Mouse (Mus musculus) macrophage (primary cell): ENCODE results near the gene Olfr73. TPM values are rescaled to one million over a fixed set of nuclear protein-coding genes. Genes with fewer than 3 reads are reported as not detected.
"Not testable (repeated sequence)": the region's sequence is repeated elsewhere in the genome, so short reads cannot be mapped to it uniquely, and the experiment has no call there.

Experiments used
- H3K27ac ChIP-seq: fragments of 350-480 bp; formaldehyde crosslinking; 2 replicates; pipeline ENCODE4 v1.9.0; 2021
- H3K36me3 ChIP-seq: fragments of 350-480 bp; formaldehyde crosslinking; 2 replicates; pipeline ENCODE4 v1.9.0; 2021; ENCODE audit errors: inconsistent target
- H3K4me3 ChIP-seq: fragments of 350-480 bp; formaldehyde crosslinking; 2 replicates; pipeline ENCODE4 v1.9.0; 2021; ENCODE audit errors: inconsistent target
- H3K79me2 ChIP-seq: fragments of 350-480 bp; formaldehyde crosslinking; 2 replicates; pipeline ENCODE4 v1.9.0; 2021; ENCODE audit errors: inconsistent target
- WGBS: methylation state at CpG from one replicate; pipeline ENCODE4 v1.1.7; 2026; ENCODE audit warnings: inconsistent platforms; ENCODE audit not compliant: missing documents; 5-methylcytosine and 5-hydroxymethylcytosine counted together
- polyA plus RNA-seq: library from polyadenylated mRNA; stranded (reverse); fragments of 250-400 nt; gene quantifications from 3 replicates; pipeline ENCODE4 v1.2.4, GENCODE M21; 2018; ENCODE audit warnings: inconsistent platforms
- total RNA-seq, 78 experiments: library from RNA; depleted of rRNA; stranded (reverse); fragments of 250-400 nt; gene quantifications; 1 replicate in 9 of 78; 2 replicates in 24 of 78; 3 replicates in 43 of 78; 4 replicates in 2 of 78; pipeline ENCODE4 v1.2.4; 2018; ENCODE audit warnings: inconsistent platforms in 56 of 78

Gene Olfr73
- not detected for total RNA-seq (2018; cell fraction: chromatin; rRNA removed)
- total RNA-seq (2018; cell fraction: cytosol; rRNA removed), result not detected
- total RNA-seq (2018; cell fraction: nucleus; rRNA removed), result not detected
- not detected in 3 replicates for polyA plus RNA-seq

DNA sequence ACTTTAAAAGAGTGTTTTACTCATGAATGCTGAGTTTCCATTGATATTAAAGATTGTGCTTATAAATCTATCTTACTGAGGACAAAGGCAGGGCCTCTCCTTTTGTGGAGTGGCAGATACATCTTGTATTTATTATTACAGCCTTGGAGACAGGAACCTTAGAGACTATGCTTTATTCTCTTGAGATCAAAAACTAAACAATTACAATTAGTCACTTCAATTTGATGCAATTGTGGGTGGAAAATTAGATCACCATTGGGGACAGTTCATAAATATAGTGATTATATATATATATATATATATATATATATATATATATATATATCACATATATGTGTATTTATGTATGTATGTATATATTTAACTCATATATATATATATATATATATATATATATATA is at the start of gene Olfr73:
Olfr73 (minus strand) TSS at position 101 of the 400 bp plus-strand sequence.
- no peaks in the 10 kb centered on the region for H3K36me3 ChIP-seq
- H3K79me2 ChIP-seq, result no peaks in the 10 kb centered on the region
- H3K27ac ChIP-seq, result no peak within 1 kb of the TSS
- H3K4me3 ChIP-seq, result no peak within 1 kb of the TSS

DNA sequence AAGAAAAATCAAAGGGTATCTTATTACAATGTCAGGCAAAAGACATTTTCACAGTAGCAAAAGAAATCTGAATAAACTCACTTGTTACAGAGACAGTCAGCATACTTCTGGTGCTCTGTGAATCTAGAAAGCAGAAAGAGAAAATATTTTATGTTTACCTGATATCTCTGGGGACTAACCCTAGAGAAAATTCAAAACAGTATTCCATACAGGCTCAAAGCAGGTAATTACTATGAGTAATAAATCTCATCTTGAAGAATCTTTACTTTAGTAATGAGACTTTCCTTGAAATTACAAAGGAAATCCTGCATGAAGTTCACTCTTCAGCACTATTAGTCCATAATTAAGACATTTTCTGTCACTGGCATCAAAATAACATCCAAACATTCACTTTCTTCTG is 34.2 kb upstream of the Olfr73 start, which contains the start of gene Olfr1163:
Olfr1163 (minus strand) TSS at position 101 of the 400 bp plus-strand sequence.
- Histone ChIP-seq H3K36me3 (no peaks in the 10 kb centered on the region), H3K4me3 (no peak within 1 kb of the TSS), H3K79me2 (no peaks in the 10 kb centered on the region), H3K27ac (no peak within 1 kb of the TSS)

DNA sequence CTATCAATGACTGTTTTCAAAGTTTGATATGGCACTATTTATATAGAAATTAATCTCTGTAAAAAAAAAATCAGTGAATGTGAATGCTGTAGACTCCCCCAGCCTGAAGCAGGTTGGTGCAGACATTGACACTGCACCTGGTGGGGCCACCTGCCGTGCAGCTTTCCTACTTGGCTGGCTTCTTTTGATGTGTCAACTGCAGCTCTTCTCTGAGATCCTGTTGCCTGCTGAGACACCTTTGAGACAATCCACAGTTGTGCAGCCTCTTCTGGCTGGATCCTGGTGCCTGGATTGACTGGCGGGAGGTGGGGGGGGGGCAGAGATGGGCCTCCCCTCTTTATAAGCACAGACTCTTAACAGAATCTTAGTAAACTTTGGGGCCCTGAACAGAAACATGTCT is 26.1 kb upstream of the Olfr73 start:
- no peak overlapping the region for H3K4me3 ChIP-seq
- H3K79me2 ChIP-seq, result no peaks in the 10 kb centered on the region
- no peak overlapping the region for H3K27ac ChIP-seq
- WGBS, result 88% methylated on average over 2 of the region's 2 CpGs
- no peaks in the 10 kb centered on the region for H3K36me3 ChIP-seq

DNA sequence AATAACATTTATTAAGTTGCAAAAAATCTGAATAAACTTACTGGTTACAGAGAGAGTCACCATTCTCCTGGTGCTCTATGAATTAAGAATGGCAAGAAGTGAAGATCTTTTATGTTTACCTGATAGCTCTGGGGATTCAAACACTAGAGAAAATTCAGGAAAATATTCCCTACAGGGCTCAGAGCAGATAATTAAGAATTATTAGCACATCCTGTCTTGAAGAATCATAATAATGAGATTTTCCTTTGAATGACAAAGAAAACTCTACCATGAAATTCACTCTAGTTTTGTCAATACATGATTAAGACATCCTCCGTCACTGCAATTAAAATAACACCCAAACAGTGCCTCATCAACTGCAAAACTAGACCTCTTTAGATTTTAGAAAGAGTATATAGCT is 13.5 kb upstream of the Olfr73 start, which contains the start of gene Olfr1162:
Olfr1162 (minus strand) TSS at position 101 of the 400 bp plus-strand sequence.
- no peak within 1 kb of the TSS for H3K27ac ChIP-seq
- 86% methylated on average over 1 of the region's 1 CpGs for WGBS
- no peak within 1 kb of the TSS for H3K4me3 ChIP-seq
- no peaks in the 10 kb centered on the region for H3K79me2 ChIP-seq
- no peaks in the 10 kb centered on the region for H3K36me3 ChIP-seq

DNA sequence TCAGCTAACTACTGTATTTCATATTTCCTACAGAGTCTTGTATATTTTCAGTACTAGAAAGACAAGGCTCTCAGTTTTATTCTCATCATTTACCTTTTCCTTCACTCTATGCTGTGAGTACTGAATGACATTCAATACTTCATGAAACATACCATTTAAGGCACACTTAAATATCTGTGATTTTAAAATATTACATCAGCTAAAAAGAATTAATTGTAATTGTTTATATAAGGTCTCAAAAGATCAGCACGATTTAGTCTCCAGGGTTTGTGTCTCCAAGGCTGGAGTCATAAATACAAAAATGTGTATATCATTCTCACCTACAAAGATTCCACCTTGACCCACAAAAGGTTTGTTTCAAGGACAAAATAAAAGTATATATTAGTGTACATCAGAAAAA is 15.0 kb downstream of the Olfr73 start, which contains the start of gene Olfr1161:
Olfr1161 (plus strand) TSS at position 301 of the 400 bp plus-strand sequence.
- not testable (repeated sequence) for H3K4me3 ChIP-seq, H3K27ac ChIP-seq, H3K79me2 ChIP-seq, H3K36me3 ChIP-seq
- WGBS, result 75% methylated on average over 1 of the region's 1 CpGs

DNA sequence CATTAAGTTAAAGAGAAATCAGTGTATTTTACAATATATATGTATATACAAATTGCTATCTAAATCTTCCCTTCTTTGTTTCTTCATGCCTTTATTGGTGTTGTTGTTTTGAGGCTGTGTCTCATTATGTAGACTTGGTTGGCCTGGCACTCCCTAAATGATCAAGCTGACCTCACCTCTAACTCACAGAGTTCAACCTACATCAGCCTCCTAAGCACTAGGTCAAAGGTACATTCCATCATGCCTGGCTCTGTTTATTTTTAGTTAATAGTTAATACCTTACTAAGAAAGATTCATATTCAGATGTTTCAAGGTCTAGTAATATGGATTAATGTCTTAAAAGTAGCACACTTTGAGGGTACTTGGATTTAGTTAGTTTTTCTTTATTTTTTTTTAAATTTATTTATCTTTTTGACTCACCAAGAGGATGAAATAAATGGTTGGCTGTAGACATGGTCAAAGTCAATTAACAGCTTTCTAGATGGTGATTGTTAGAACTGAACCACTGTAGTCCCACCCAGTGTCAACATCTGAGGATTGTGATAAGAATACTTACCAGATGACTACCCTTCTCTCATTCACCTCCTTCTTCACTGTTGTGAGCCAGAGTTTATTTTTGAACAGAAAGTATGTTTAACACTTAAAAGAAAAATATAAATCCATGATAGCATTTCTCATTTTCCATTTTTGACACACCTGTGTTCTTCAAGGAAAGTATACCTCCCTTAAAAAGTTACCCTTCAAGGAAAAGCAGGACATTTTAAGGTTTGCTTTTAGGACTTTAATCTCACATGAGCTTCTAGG is 29.8 kb downstream of the Olfr73 start, which contains the start of gene Olfr1160:
Olfr1160 (minus strand) TSS at position 754 of the 804 bp plus-strand sequence.
- H3K4me3 ChIP-seq, result no peak within 1 kb of the TSS
- no peaks in the 10 kb centered on the region for H3K79me2 ChIP-seq
- no peak within 1 kb of the TSS for H3K27ac ChIP-seq
- no peaks in the 10 kb centered on the region for H3K36me3 ChIP-seq

DNA sequence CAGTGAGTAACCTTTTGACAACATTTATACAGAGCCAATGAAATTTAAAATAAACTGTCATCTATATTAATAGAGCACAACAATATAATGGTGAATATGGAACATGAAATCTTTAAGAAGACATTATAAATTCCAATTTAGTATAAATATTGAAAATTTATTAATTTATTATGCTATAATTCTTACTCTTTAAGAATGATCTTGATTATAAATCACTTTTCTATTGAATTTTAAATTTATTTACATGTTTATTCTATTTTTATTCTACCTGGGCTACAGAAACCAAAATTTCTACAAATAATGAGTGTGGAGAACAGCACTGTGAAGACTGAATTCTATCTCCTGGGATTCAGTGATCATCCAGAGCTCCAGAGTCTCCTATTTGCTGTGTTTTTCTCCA is 47.7 kb downstream of the Olfr73 start, which contains the start of gene Olfr1158:
Olfr1158 (plus strand) TSS at position 301 of the 400 bp plus-strand sequence.
- H3K4me3 ChIP-seq, result no peak within 1 kb of the TSS
- no peaks in the 10 kb centered on the region for H3K36me3 ChIP-seq
- H3K27ac ChIP-seq, result no peak within 1 kb of the TSS
- no peaks in the 10 kb centered on the region for H3K79me2 ChIP-seq

Other genes starting within 250 kb of the Olfr73 start
- not detected in 3 replicates for gene Olfr1143, start 237.1 kb downstream of the Olfr73 start, polyA plus RNA-seq
- not detected in 3 replicates for gene Olfr1145, start 227.9 kb downstream of the Olfr73 start, polyA plus RNA-seq
- gene Olfr1148, start 207.2 kb downstream of the Olfr73 start, polyA plus RNA-seq, result not detected in 3 replicates
- gene Olfr1150-ps1, start 193.7 kb downstream of the Olfr73 start, polyA plus RNA-seq, result not detected in 3 replicates
- not detected in 3 replicates for gene Olfr1151, start 181.8 kb downstream of the Olfr73 start, polyA plus RNA-seq
- not detected in 3 replicates for gene Olfr1152, start 171.2 kb downstream of the Olfr73 start, polyA plus RNA-seq
- not detected in 3 replicates for gene Olfr1153, start 142.7 kb downstream of the Olfr73 start, polyA plus RNA-seq
- gene Olfr1154, start 132.5 kb downstream of the Olfr73 start, polyA plus RNA-seq, result not detected in 3 replicates
- gene Olfr1155, start 92.6 kb downstream of the Olfr73 start, polyA plus RNA-seq, result not detected in 3 replicates
- gene Olfr1156, start 84.6 kb downstream of the Olfr73 start, polyA plus RNA-seq, result not detected in 3 replicates
- not detected in 3 replicates for gene Olfr1157, start 69.4 kb downstream of the Olfr73 start, polyA plus RNA-seq
- gene Olfr74, start 63.0 kb downstream of the Olfr73 start, polyA plus RNA-seq, result not detected in 3 replicates
- not detected in 3 replicates for gene Olfr1158, start 47.6 kb downstream of the Olfr73 start, polyA plus RNA-seq
- not detected in 3 replicates for gene Olfr1160, start 29.4 kb downstream of the Olfr73 start, polyA plus RNA-seq
- not detected in 3 replicates for gene Olfr1161, start 14.9 kb downstream of the Olfr73 start, polyA plus RNA-seq
- gene Olfr1162, start 13.4 kb upstream of the Olfr73 start, polyA plus RNA-seq, result not detected in 3 replicates
- gene Olfr1163, start 34.1 kb upstream of the Olfr73 start, polyA plus RNA-seq, result not detected in 3 replicates
- gene Olfr1164, start 56.3 kb upstream of the Olfr73 start, polyA plus RNA-seq, result not detected in 3 replicates
- not detected in 3 replicates for gene Olfr1166, start 90.6 kb upstream of the Olfr73 start, polyA plus RNA-seq
- gene Olfr1167, start 117.5 kb upstream of the Olfr73 start, polyA plus RNA-seq, result not detected in 3 replicates
- gene Olfr1168, start 144.2 kb upstream of the Olfr73 start, polyA plus RNA-seq, result not detected in 3 replicates
- gene Olfr1170, start 190.6 kb upstream of the Olfr73 start, polyA plus RNA-seq, result not detected in 3 replicates
- gene Olfr1173, start 242.2 kb upstream of the Olfr73 start, polyA plus RNA-seq, result not detected in 3 replicates